Mouse (Mus musculus) regulatory T cell (primary cell): ENCODE data around the gene Tgif1.

Experiments used
- in situ Hi-C: fragments of 300-600 bp; cut with MboI, MseI; formaldehyde crosslinking; loops from one replicate; pipeline ENCODE4 v1.15.1; 2025; ENCODE audit warnings: high pct_unique_total_duplicates

Gene Tgif1

GRCm38 (mm10) chr17:70853436-70853905 lies at the start of gene Tgif1:
Gene Tgif1, minus strand, starts transcription at chr17:70853546.
- in situ Hi-C loops, result loop anchor here (5.0 kb wide), 1 partner anchor 119 kb away; no protein-coding TSS in a partner anchor

- in situ Hi-C loops, result no loop called here
Observed at GRCm38 (mm10) chr17:70900660-70901059, 47.3 kb upstream of the Tgif1 start.

GRCm38 (mm10) chr17:70899642-70900041 lies 46.3 kb upstream of the Tgif1 start:
- in situ Hi-C loops, result no loop called here

GRCm38 (mm10) chr17:70894867-70895266 lies 41.5 kb upstream of the Tgif1 start:
- in situ Hi-C loops, result no loop called here

- in situ Hi-C loops, result no loop called here
Observed at GRCm38 (mm10) chr17:70893151-70893550, 39.8 kb upstream of the Tgif1 start.

GRCm38 (mm10) chr17:70892288-70893096 lies 39.1 kb upstream of the Tgif1 start:
- in situ Hi-C loops, result no loop called here

GRCm38 (mm10) chr17:70890571-70890970 lies 37.2 kb upstream of the Tgif1 start:
- in situ Hi-C loops, result no loop called here

- in situ Hi-C loops, result no loop called here
Observed at GRCm38 (mm10) chr17:70888657-70889056, 35.3 kb upstream of the Tgif1 start.

GRCm38 (mm10) chr17:70887848-70888247 lies 34.5 kb upstream of the Tgif1 start:
- in situ Hi-C loops, result no loop called here

- in situ Hi-C loops, result no loop called here
Observed at GRCm38 (mm10) chr17:70886641-70887391, 33.5 kb upstream of the Tgif1 start.

GRCm38 (mm10) chr17:70885868-70886267 lies 32.5 kb upstream of the Tgif1 start:
- in situ Hi-C loops, result no loop called here

- in situ Hi-C loops, result no loop called here
Observed at GRCm38 (mm10) chr17:70881934-70882333, 28.6 kb upstream of the Tgif1 start.

GRCm38 (mm10) chr17:70881194-70881593 lies 27.8 kb upstream of the Tgif1 start:
- in situ Hi-C loops, result no loop called here

- in situ Hi-C loops, result no loop called here
Observed at GRCm38 (mm10) chr17:70878237-70878636, 24.9 kb upstream of the Tgif1 start.

GRCm38 (mm10) chr17:70873778-70874124 lies 20.4 kb upstream of the Tgif1 start:
- in situ Hi-C loops, result no loop called here

GRCm38 (mm10) chr17:70872936-70873777 lies 19.8 kb upstream of the Tgif1 start:
- in situ Hi-C loops, result no loop called here

- in situ Hi-C loops, result no loop called here
Observed at GRCm38 (mm10) chr17:70872094-70872929, 19.0 kb upstream of the Tgif1 start.

- in situ Hi-C loops, result no loop called here
Observed at GRCm38 (mm10) chr17:70871676-70872075, 18.3 kb upstream of the Tgif1 start.

GRCm38 (mm10) chr17:70870581-70870980 lies 17.2 kb upstream of the Tgif1 start:
- in situ Hi-C loops, result no loop called here

GRCm38 (mm10) chr17:70868577-70869229 lies 15.4 kb upstream of the Tgif1 start:
- in situ Hi-C loops, result no loop called here
